Mouse (Mus musculus) heart, postnatal 0 days (tissue): ENCODE data around the gene Cpsf7.

Source experiments
- CTCF ChIP-seq: IDR thresholded peaks from 2 replicates; pipeline ENCODE4 v1.5.1; 2016; ENCODE audit warnings: antibody characterized with exemption, control low read depth, low read depth
- EP300 ChIP-seq: IDR thresholded peaks from 2 replicates; pipeline ENCODE4 v1.6.1; 2016; ENCODE audit warnings: antibody characterized with exemption, low read depth

DNA sequence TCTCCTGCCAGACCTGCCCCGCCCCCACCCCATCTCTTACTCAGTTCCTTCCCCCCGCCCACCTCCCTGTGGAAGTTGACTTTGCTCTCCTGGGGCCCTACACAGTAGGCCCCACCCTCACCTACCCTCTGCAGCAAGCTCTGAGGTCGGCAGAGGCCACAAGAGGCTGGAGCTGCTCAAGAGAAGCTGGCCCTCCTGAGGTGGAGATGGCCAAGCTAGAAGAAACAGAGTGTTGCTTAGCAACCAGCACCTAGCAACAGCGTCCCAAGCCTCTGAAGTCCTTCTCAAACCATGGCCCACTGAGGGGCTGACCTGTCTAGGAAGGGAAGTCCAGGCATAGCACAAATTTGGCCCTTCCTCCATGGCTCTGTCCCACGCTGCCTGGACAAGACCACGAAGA, 42.4 kb upstream of the Cpsf7 start, which contains the start of gene Ppp1r32:
- TF ChIP-seq CTCF (no peak), EP300 (no peak)
